Mouse (Mus musculus) heart, embryonic 14.5 days (tissue): ENCODE results near the gene Casp7. TPM values are rescaled to one million over a fixed set of nuclear protein-coding genes. Genes with fewer than 3 reads are reported as not detected.
"Not testable (repeated sequence)": the region's sequence is repeated elsewhere in the genome, so short reads cannot be mapped to it uniquely, and the experiment has no call there.

Experiments
- ATAC-seq: fragments of 200-750 bp; cut with Nextera tagmentation; 2 replicates; pipeline ENCODE4 v1.8.0; 2017; ENCODE audit warnings: low read depth, moderate TSS enrichment; ENCODE audit not compliant: insufficient number of reproducible peaks, insufficient read depth, low FRiP score
- H3K27ac ChIP-seq, 2 experiments: fragments of 200-500 bp in 1 of 2; fragments of 300-500 bp in 1 of 2; sonication (generic) in 1 of 2; replicated peaks in 1 of 2; 2 replicates each; pipeline ENCODE4 v1.5.1; 2012 to 2014; ENCODE audit warnings: low read depth in 2 of 2, low read length in 2 of 2, control low read depth in 1 of 2, mild to moderate bottlenecking in 1 of 2, mixed read lengths in 1 of 2; ENCODE audit not compliant: control insufficient read depth in 1 of 2, insufficient read depth in 1 of 2
- H3K27me3 ChIP-seq: fragments of 300-500 bp; sonication (generic); 2 replicates; pipeline ENCODE4 v1.6.1; 2014; ENCODE audit warnings: mild to moderate bottlenecking, low read length, control low read depth; ENCODE audit not compliant: control insufficient read depth, insufficient read depth
- H3K36me3 ChIP-seq: fragments of 300-500 bp; sonication (generic); 2 replicates; pipeline ENCODE4 v1.6.1; 2014; ENCODE audit warnings: mild to moderate bottlenecking, control low read depth, low read length, mixed read lengths; ENCODE audit not compliant: control insufficient read depth, insufficient read depth
- H3K4me1 ChIP-seq, 2 experiments: fragments of 200-500 bp in 1 of 2; fragments of 300-500 bp in 1 of 2; sonication (generic) in 1 of 2; 2 replicates each; pipeline ENCODE4 v1.6.1; 2012 to 2014; ENCODE audit warnings: low read length in 2 of 2, control low read depth in 1 of 2, mixed read lengths in 1 of 2; ENCODE audit not compliant: control insufficient read depth in 2 of 2, insufficient read depth in 2 of 2
- H3K4me2 ChIP-seq: fragments of 300-500 bp; sonication (generic); 2 replicates; pipeline ENCODE4 v1.6.1; 2014; ENCODE audit warnings: mild to moderate bottlenecking, low read length
- H3K4me3 ChIP-seq, 2 experiments: fragments of 200-500 bp in 1 of 2; fragments of 300-500 bp in 1 of 2; sonication (generic) in 1 of 2; 2 replicates each; pipeline ENCODE4 v1.5.1; 2012 to 2014; ENCODE audit warnings: low read length in 2 of 2, mild to moderate bottlenecking in 2 of 2, control low read depth in 1 of 2, low read depth in 1 of 2, moderate library complexity in 1 of 2; ENCODE audit not compliant: control insufficient read depth in 1 of 2, insufficient read depth in 1 of 2
- H3K9ac ChIP-seq: fragments of 300-500 bp; sonication (generic); 2 replicates; pipeline ENCODE4 v1.6.1; 2014; ENCODE audit warnings: mild to moderate bottlenecking, low read length
- H3K9me3 ChIP-seq: fragments of 300-500 bp; sonication (generic); 2 replicates; pipeline ENCODE4 v1.6.1; 2016; ENCODE audit warnings: low read length, control low read depth; ENCODE audit not compliant: control insufficient read depth
- WGBS: fragments of 180-500 bp; shearing (Covaris S2); extraction: QIAGEN DNeasy Blood & Tissue Kit; methylation state at CpG from one replicate; pipeline ENCODE4 v1.1.7; 2014; 5-methylcytosine and 5-hydroxymethylcytosine counted together
- polyA plus RNA-seq: library from polyadenylated mRNA; unstranded; fragments of >200 nt; fragmentation: Nextera tagmentation; extraction: Ambion mirVana; gene quantifications from 2 replicates; pipeline ENCODE4 v1.2.1, GENCODE M21; 2014

The Casp7 gene
- polyA plus RNA-seq, 1 experiment from 2014 or later: 28.6 TPM

GRCm38 (mm10) chr19:56406581-56406980 is 9.7 kb downstream of the Casp7 start:
- Histone ChIP-seq H3K9me3 (no peaks in the 10 kb centered on the region), H3K36me3 (peaks cover 60% of the 10 kb centered on the region), H3K4me3 (no peak overlapping the region), H3K9ac (no peak overlapping the region), H3K4me1 (peaks cover 3% of the 10 kb centered on the region in 2 experiments; a peak in 3 of 4 replicates), H3K27ac (peak overlapping the region in 1 of 2 experiments; percentile 64; a peak in 2 of 4 replicates), H3K27me3 (no peaks in the 10 kb centered on the region), H3K4me2 (no peak overlapping the region)
- 53% methylated on average over 7 of the region's 7 CpGs for WGBS
- no peak for ATAC-seq

- not testable (repeated sequence) for H3K27ac ChIP-seq, H3K9ac ChIP-seq, H3K9me3 ChIP-seq, H3K27me3 ChIP-seq, ATAC-seq, H3K4me3 ChIP-seq, H3K4me2 ChIP-seq, H3K4me1 ChIP-seq
- H3K36me3 ChIP-seq: peaks cover 48% of the 10 kb centered on the region
- WGBS: 93% methylated on average over 4 of the region's 4 CpGs
These were observed 13.0 kb downstream of the Casp7 start for GRCm38 (mm10) chr19:56409884-56410283.

- no peaks in the 10 kb centered on the region for H3K9me3 ChIP-seq
- no peak overlapping the region for H3K9ac ChIP-seq
These were observed 21.5 kb downstream of the Casp7 start for GRCm38 (mm10) chr19:56418404-56418803.

GRCm38 (mm10) chr19:56419452-56419851 is 22.5 kb downstream of the Casp7 start:
- Histone ChIP-seq H3K36me3 (no peaks in the 10 kb centered on the region; the same call in 1 of the 2 replicates), H3K9ac (no peak overlapping the region), H3K4me2 (no peak overlapping the region), H3K4me3 (no peak overlapping the region), H3K9me3 (no peaks in the 10 kb centered on the region), H3K4me1 (peaks cover 0 to 3% of the 10 kb centered on the region in 2 experiments; a peak in 1 of 4 replicates), H3K27ac (no peak overlapping the region), H3K27me3 (no peaks in the 10 kb centered on the region)
- no peak for ATAC-seq
- WGBS: 79% methylated on average over 9 of the region's 9 CpGs

More at GRCm38 (mm10) chr19:56418404-56418803, 21.5 kb downstream of the Casp7 start:
- Histone ChIP-seq H3K27me3 (no peaks in the 10 kb centered on the region), H3K36me3 (no peaks in the 10 kb centered on the region), H3K4me3 (no peak overlapping the region), H3K4me1 (peaks cover 0 to 3% of the 10 kb centered on the region in 2 experiments; a peak in 1 of 4 replicates), H3K4me2 (no peak overlapping the region), H3K27ac (no peak overlapping the region)
- 77% methylated on average over 4 of the region's 4 CpGs for WGBS
- no peak for ATAC-seq

- H3K27ac ChIP-seq: no peak overlapping the region
- H3K27me3 ChIP-seq: no peaks in the 10 kb centered on the region
- ATAC-seq: no peak
- H3K9me3 ChIP-seq: no peaks in the 10 kb centered on the region
- WGBS: 82% methylated on average over 3 of the region's 3 CpGs
- H3K4me1 ChIP-seq: peaks cover 3 to 5% of the 10 kb centered on the region in 2 experiments; a peak in 2 of 4 replicates
- H3K4me2 ChIP-seq: no peak overlapping the region
- no peak overlapping the region for H3K9ac ChIP-seq
- H3K4me3 ChIP-seq: no peak overlapping the region
- H3K36me3 ChIP-seq: peaks cover 5% of the 10 kb centered on the region; the same call in 1 of the 2 replicates
These were observed 23.4 kb downstream of the Casp7 start for GRCm38 (mm10) chr19:56420345-56420744.

GRCm38 (mm10) chr19:56422476-56423338 is 25.8 kb downstream of the Casp7 start:
- Histone ChIP-seq H3K27ac (peak overlapping the region in 1 of 2 experiments; percentile 29; a peak in 1 of 4 replicates), H3K4me1 (peaks cover 8 to 18% of the 10 kb centered on the region in 2 experiments; a peak in 3 of 4 replicates), H3K4me2 (no peak overlapping the region), H3K36me3 (peaks cover 5% of the 10 kb centered on the region; the same call in 1 of the 2 replicates), H3K9me3 (no peaks in the 10 kb centered on the region), H3K9ac (no peak overlapping the region), H3K4me3 (no peak overlapping the region), H3K27me3 (no peaks in the 10 kb centered on the region)
- 41% methylated on average over 14 of the region's 14 CpGs for WGBS
- ATAC-seq: no peak

- H3K27me3 ChIP-seq: no peaks in the 10 kb centered on the region
- no peak overlapping the region for H3K9ac ChIP-seq
- peaks cover 5% of the 10 kb centered on the region; the same call in 1 of the 2 replicates for H3K36me3 ChIP-seq
- no peak overlapping the region for H3K4me2 ChIP-seq
- no peak overlapping the region for H3K4me3 ChIP-seq
- H3K27ac ChIP-seq: no peak overlapping the region
- WGBS: 71% methylated on average over 12 of the region's 12 CpGs
- H3K9me3 ChIP-seq: no peaks in the 10 kb centered on the region
- ATAC-seq: no peak
- peaks cover 8 to 18% of the 10 kb centered on the region in 2 experiments; a peak in 3 of 4 replicates for H3K4me1 ChIP-seq
These were observed 26.4 kb downstream of the Casp7 start for GRCm38 (mm10) chr19:56423370-56423769.
